Mouse (Mus musculus): ENCODE data around the gene Myh14.

DNA sequence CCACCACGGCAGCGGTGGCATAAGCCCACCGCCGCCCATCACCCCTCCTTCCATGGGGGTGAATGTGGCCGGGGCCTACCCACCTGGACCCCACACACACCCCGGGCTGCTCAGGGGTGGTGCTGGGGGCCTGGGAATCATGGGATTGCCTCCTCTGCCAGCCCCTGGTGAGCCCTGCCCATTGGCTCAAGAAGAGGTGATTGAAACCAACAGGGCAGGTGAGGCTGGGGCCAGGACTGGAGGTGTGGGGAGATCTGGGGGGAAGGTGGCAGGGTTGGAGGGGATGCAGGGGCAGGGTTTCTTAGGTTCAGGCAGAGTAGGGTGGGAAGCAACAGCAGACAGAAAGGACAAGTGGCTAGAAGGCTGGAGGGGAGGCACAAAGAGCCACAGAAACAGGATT is 74.6 kb downstream of the Myh14 start:
- no peak for TF ChIP-seq CTCF (IDR thresholded peaks at IDR 0.05; ENCODE audit: extremely low read depth, insufficient read depth, low read length)
- TF ChIP-seq POLR2A (IDR thresholded peaks at IDR 0.05; ENCODE audit: extremely low read depth, insufficient read depth, low read length), result no peak

Data from cortical plate, adult 2 months (tissue).